Mouse (Mus musculus) CD8-positive naive resting alpha-beta T cell, adult 2 months (primary cell): ENCODE measurements around the gene Gpr108.

Experiments
- DNase-seq, 2 experiments: peaks; one replicate each; pipeline ENCODE4 v3.0.0; 2022; ENCODE audit warnings: low read depth in 2 of 2, low spot score in 2 of 2

Gpr108 gene

GRCm38 (mm10) chr17:57214676-57215387 lies 33.4 kb downstream of the Gpr108 start:
- no peak for DNase-seq

- DNase-seq = no peak
Observed at GRCm38 (mm10) chr17:57211501-57211900, 36.7 kb downstream of the Gpr108 start.

GRCm38 (mm10) chr17:57209330-57209729 lies 38.9 kb downstream of the Gpr108 start:
- DNase-seq = peak in 1 of 2 experiments; percentile 11

- no peak for DNase-seq
Observed at GRCm38 (mm10) chr17:57207938-57208337, 40.3 kb downstream of the Gpr108 start.

GRCm38 (mm10) chr17:57201841-57202724 lies 46.2 kb downstream of the Gpr108 start:
- DNase-seq = no peak

- DNase-seq = no peak
Observed at GRCm38 (mm10) chr17:57198252-57198651, 50.0 kb downstream of the Gpr108 start.

GRCm38 (mm10) chr17:57195326-57196010 lies 52.8 kb downstream of the Gpr108 start:
- DNase-seq = no peak

GRCm38 (mm10) chr17:57194771-57195170 lies 53.5 kb downstream of the Gpr108 start:
- DNase-seq = no peak

- DNase-seq = peak; percentile 9 to 29
Observed at GRCm38 (mm10) chr17:57194041-57194507, 54.2 kb downstream of the Gpr108 start, which contains the start of gene Tnfsf14. TSS of gene Tnfsf14 (minus strand) at chr17:57194177.

- no peak for DNase-seq
Observed at GRCm38 (mm10) chr17:57188510-57189192, 59.6 kb downstream of the Gpr108 start.

- no peak for DNase-seq
Observed at GRCm38 (mm10) chr17:57185641-57186040, 62.6 kb downstream of the Gpr108 start.
